12 mouse cellular contexts compared by ENCODE assay signal in genomic region chr16:18423203-18423914, GRCm38 (mm10). TPM values are rescaled to one million over a fixed set of nuclear protein-coding genes. Genes with fewer than 3 reads are reported as not detected.
DNase-seq lines count a peak whose midpoint lies in the region; ATAC-seq and TF ChIP-seq lines count a peak whose summit lies in the region.
"Had no signal": no experiment of that assay in that cellular context is flagged by ENCODE, and none has a peak within 500 bp of the region (broad histone marks: within the 10 kb centered on the region; RNA-seq: fewer than 3 reads in every experiment).

No protein-coding gene starts in this region.

- H3K4me3 ChIP-seq in heart, postnatal 0 days (ENCODE audit: low read depth, low read length) = no peak overlapping the region
- H3K4me3 ChIP-seq in lung, embryonic 14.5 days (ENCODE audit: low read depth, low read length) = no peak overlapping the region
- peak overlapping the region in 1 of 2 experiments; percentile 82; a peak in 2 of 4 replicates for H3K4me3 ChIP-seq in liver, embryonic 14.5 days (ENCODE audit: insufficient read depth in 1 of 2, low read depth in 2 of 2, low read length in 2 of 2)
- H3K4me3 ChIP-seq: embryonic facial prominence, embryonic 12.5 days had no signal

- no peak for DNase-seq in heart, postnatal 0 days (ENCODE audit: low spot score)
- DNase-seq in heart, postnatal 14 days = no peak
- DNase-seq in lung, embryonic 14.5 days = peak; percentile 75
- DNase-seq in lung, postnatal 14 days = no peak
- peak; percentile 51 for DNase-seq in kidney, postnatal 36 days
- no peak for DNase-seq in liver, embryonic 14.5 days (ENCODE audit: low read depth in 3 of 3, low spot score in 3 of 3)
- DNase-seq in thymus, postnatal 4 days = no peak
- no peak for DNase-seq in retina, postnatal 1 day
- DNase-seq: cerebellum, adult 9-10 months; layer of hippocampus, adult 9-11 months had no signal

- TF ChIP-seq EP300 in heart, postnatal 0 days (IDR thresholded peaks at IDR 0.05; ENCODE audit: low read depth) = no peak
- TF ChIP-seq EP300 in liver, embryonic 14.5 days (IDR thresholded peaks at IDR 0.05; ENCODE audit: low read depth) = no peak

- ATAC-seq in heart, postnatal 0 days (ENCODE audit: insufficient read depth, low read depth) = no peak
- no peak for ATAC-seq in lung, embryonic 14.5 days (ENCODE audit: insufficient read depth)
- no peak for ATAC-seq in liver, embryonic 14.5 days (ENCODE audit: insufficient read depth)
- ATAC-seq: hindbrain, embryonic 16.5 days had no signal

- 74% methylated on average over 7 of the region's 7 CpGs for WGBS in heart, postnatal 0 days
- 69% methylated on average over 7 of the region's 7 CpGs for WGBS in lung, embryonic 14.5 days
- 89% methylated on average over 7 of the region's 7 CpGs for WGBS in liver, embryonic 14.5 days (ENCODE audit: insufficient replicate concordance)

- intact Hi-C loops in heart, postnatal 14 days (cut with DNase I) = no loop called here

- H3K9ac ChIP-seq in heart, postnatal 0 days (replicated peaks; ENCODE audit: low read depth, low read length) = no peak overlapping the region
- H3K9ac ChIP-seq in lung, embryonic 14.5 days = no peak overlapping the region
- peak overlapping the region; percentile 39 for H3K9ac ChIP-seq in liver, embryonic 14.5 days (replicated peaks)
- H3K9ac ChIP-seq: embryonic facial prominence, embryonic 12.5 days had no signal

- peaks cover 28% of the 10 kb centered on the region for H3K4me1 ChIP-seq in heart, postnatal 0 days (ENCODE audit: control insufficient read depth, insufficient read depth)
- H3K4me1 ChIP-seq in lung, embryonic 14.5 days (ENCODE audit: insufficient read depth) = peaks cover 18% of the 10 kb centered on the region
- peaks cover 47 to 55% of the 10 kb centered on the region in 2 experiments for H3K4me1 ChIP-seq in liver, embryonic 14.5 days (replicated peaks; ENCODE audit: control insufficient read depth in 2 of 2, insufficient read depth in 2 of 2, low read length in 1 of 2)

- no peaks in the 10 kb centered on the region for H3K9me3 ChIP-seq in heart, postnatal 0 days (replicated peaks; ENCODE audit: control insufficient read depth, low read length)
- H3K9me3 ChIP-seq in lung, embryonic 14.5 days (ENCODE audit: low read depth, low read length) = no peaks in the 10 kb centered on the region
- H3K9me3 ChIP-seq in liver, embryonic 14.5 days (ENCODE audit: control insufficient read depth, low read length) = no peaks in the 10 kb centered on the region
- H3K9me3 ChIP-seq: embryonic facial prominence, embryonic 12.5 days had no signal

- H3K27ac ChIP-seq in heart, postnatal 0 days (ENCODE audit: low read depth) = 0 out of 2 replicates have a peak overlapping the region, but pooled peaks have one; percentile 11
- H3K27ac ChIP-seq in lung, embryonic 14.5 days (ENCODE audit: low read depth) = peak overlapping the region; percentile 79
- H3K27ac ChIP-seq in liver, embryonic 14.5 days = peak overlapping the region; percentile 43
- H3K27ac ChIP-seq: embryonic facial prominence, embryonic 12.5 days had no signal

- no peaks in the 10 kb centered on the region for H3K27me3 ChIP-seq in heart, postnatal 0 days (ENCODE audit: control insufficient read depth, insufficient read depth, low read length)
- H3K27me3 ChIP-seq in lung, embryonic 14.5 days (ENCODE audit: insufficient read depth, low read length) = no peaks in the 10 kb centered on the region
- no peaks in the 10 kb centered on the region for H3K27me3 ChIP-seq in liver, embryonic 14.5 days (ENCODE audit: control insufficient read depth, insufficient read depth, low read length)
- H3K27me3 ChIP-seq: embryonic facial prominence, embryonic 12.5 days had no signal

- no peak for TF ChIP-seq CTCF in heart, postnatal 0 days (IDR thresholded peaks at IDR 0.05; ENCODE audit: low read depth)
- TF ChIP-seq CTCF in lung, embryonic 14.5 days (IDR thresholded peaks at IDR 0.05; ENCODE audit: low read depth) = no peak
- TF ChIP-seq CTCF in liver, embryonic 14.5 days (IDR thresholded peaks at IDR 0.05; ENCODE audit: low read depth) = no peak

- H3K36me3 ChIP-seq in heart, postnatal 0 days (replicated peaks; ENCODE audit: control insufficient read depth, insufficient read depth, low read length) = peaks cover 32% of the 10 kb centered on the region
- peaks cover 25% of the 10 kb centered on the region for H3K36me3 ChIP-seq in lung, embryonic 14.5 days (ENCODE audit: insufficient read depth)
- H3K36me3 ChIP-seq in liver, embryonic 14.5 days (replicated peaks; ENCODE audit: control insufficient read depth, insufficient read depth, low read depth) = peaks cover 37% of the 10 kb centered on the region
- H3K36me3 ChIP-seq: embryonic facial prominence, embryonic 12.5 days had no signal

- no peak overlapping the region for H3K4me2 ChIP-seq in heart, postnatal 0 days (ENCODE audit: low read depth, low read length)
- peak overlapping the region; percentile 77; the same call in 1 of the 2 replicates for H3K4me2 ChIP-seq in lung, embryonic 14.5 days
- peak overlapping the region; percentile 96 for H3K4me2 ChIP-seq in liver, embryonic 14.5 days (ENCODE audit: low read depth)

RNA-seq across cellular contexts. Expression of gene Txnrd2, which starts 2.8 kb away (rescaled TPM):
- total RNA-seq in heart, postnatal 0 days (2014; rRNA removed; ENCODE audit: low replicate concordance) = 12.7 and 14.7 TPM in 2 replicates
- 40.0 and 41.2 TPM in 2 replicates for polyA plus RNA-seq in heart, postnatal 0 days (2015; fragmentation: Nextera tagmentation; extraction: Ambion mirVana)
- total RNA-seq in heart, postnatal 14 days (2021) = 10 to 100 TPM; 29.9 to 34.6 TPM
- 18.7 and 21.5 TPM in 2 replicates for polyA plus RNA-seq in lung, embryonic 14.5 days (2014; fragmentation: Nextera tagmentation; extraction: Ambion mirVana)
- 79.9 and 113 TPM in 2 replicates for polyA plus RNA-seq in liver, embryonic 14.5 days (2012; rRNA removed)
- 110 and 112 TPM in 2 replicates for polyA plus RNA-seq in liver, embryonic 14.5 days (2014; fragmentation: Nextera tagmentation; extraction: Ambion mirVana)

RNA-seq across cellular contexts. Expression of gene Comt, which starts 3.3 kb away (rescaled TPM):
- total RNA-seq in heart, postnatal 0 days (2014; rRNA removed; ENCODE audit: low replicate concordance) = 160 and 168 TPM in 2 replicates
- polyA plus RNA-seq in heart, postnatal 0 days (2015; fragmentation: Nextera tagmentation; extraction: Ambion mirVana) = 155 and 158 TPM in 2 replicates
- 100 to 1,000 TPM; 119 to 127 TPM for total RNA-seq in heart, postnatal 14 days (2021)
- 89.4 and 97.0 TPM in 2 replicates for polyA plus RNA-seq in lung, embryonic 14.5 days (2014; fragmentation: Nextera tagmentation; extraction: Ambion mirVana)
- polyA plus RNA-seq in liver, embryonic 14.5 days (2012; rRNA removed) = 73.8 and 84.7 TPM in 2 replicates
- polyA plus RNA-seq in liver, embryonic 14.5 days (2014; fragmentation: Nextera tagmentation; extraction: Ambion mirVana) = 69.8 and 80.4 TPM in 2 replicates

Comparison
In these comparisons a context has a peak if more than half of its experiments do, and no peak if none do; other contexts are left out.
1. DNase-seq: peak in lung, embryonic 14.5 days (single experiment) and kidney, postnatal 36 days (2 of 2); none in heart, postnatal 0 days (single experiment), heart, postnatal 14 days (0 of 2), lung, postnatal 14 days (single experiment), liver, embryonic 14.5 days (0 of 3), thymus, postnatal 4 days (single experiment) and retina, postnatal 1 day (single experiment).
2. H3K27ac ChIP-seq: peak in every context shown above with its lines; median percentile 79 in lung, embryonic 14.5 days; 43 in liver, embryonic 14.5 days; 11 in heart, postnatal 0 days.